Mouse (Mus musculus): ENCODE measurements at regions not wholly inside any gene's neighbourhood (a gene's known extent, or its start where the extent isn't known, plus 50 kb on each side); places are given as distances from the start of the nearest gene placed in this dataset.

DNA sequence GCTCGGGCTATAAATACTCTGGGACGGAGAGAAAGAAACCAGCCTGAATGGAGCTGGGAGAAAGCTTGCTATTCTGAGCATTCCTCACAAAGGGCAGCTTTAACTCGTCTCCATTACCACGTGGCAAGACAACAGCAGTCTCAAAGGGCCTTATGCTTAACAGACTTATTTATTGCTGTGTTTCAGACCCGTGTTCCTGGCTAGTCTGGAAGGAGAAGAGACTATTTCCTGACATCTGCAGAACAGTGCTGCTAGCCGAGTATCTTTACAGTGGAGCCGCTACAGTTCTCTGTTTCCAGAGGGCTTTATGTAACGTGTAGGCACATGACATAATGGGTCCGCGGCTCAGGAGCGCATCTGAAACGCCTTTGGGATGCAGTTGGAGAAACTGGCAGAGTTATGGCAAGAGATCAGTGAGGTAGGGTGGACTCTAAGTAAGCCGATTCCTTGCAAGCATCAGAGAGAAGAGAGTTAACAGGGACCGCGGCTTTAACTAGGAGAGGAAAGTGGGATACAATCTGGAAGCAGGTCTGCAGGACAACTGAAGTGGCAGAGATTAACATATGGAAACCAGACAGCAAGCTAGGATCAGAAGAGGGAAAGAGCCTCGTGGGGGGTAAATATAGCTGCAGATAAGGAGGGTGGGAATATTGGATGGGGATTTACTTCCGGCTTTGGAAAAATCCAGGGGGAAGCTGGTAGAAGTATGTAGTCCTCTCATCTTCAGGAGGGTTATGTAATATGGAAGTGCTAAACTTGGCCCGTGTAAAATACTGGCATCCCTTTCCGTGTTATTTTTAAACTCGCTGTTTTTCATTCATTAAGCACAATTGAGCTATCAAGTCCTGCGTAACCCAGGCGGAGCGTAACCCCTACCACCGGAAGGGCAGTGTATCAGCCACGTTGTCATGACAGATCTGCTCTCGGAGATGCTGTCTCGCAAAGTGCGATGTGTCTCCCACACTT, 229.3 kb upstream of the Prickle1 start:
- Histone ChIP-seq H3K4me1 (replicated peaks; ENCODE audit: control insufficient read depth in 2 of 2, insufficient read depth in 2 of 2, low read length in 1 of 2) (peaks cover 0 to 3% of the 10 kb centered on the region in 2 experiments; a peak in 1 of 4 replicates), H3K36me3 (replicated peaks; ENCODE audit: control insufficient read depth, insufficient read depth, low read depth) (no peaks in the 10 kb centered on the region), H3K4me3 (ENCODE audit: insufficient read depth in 1 of 2, low read depth in 2 of 2, low read length in 2 of 2) (no peak overlapping the region), H3K27me3 (ENCODE audit: control insufficient read depth, insufficient read depth, low read length) (no peaks in the 10 kb centered on the region), H3K9ac (replicated peaks) (no peak overlapping the region), H3K9me3 (ENCODE audit: control insufficient read depth, low read length) (no peaks in the 10 kb centered on the region), H3K4me2 (ENCODE audit: low read depth) (no peak overlapping the region), H3K27ac (no peak overlapping the region)
- no peak for DNase-seq (ENCODE audit: low read depth in 3 of 3, low spot score in 3 of 3)
- 51% methylated on average over 28 of the region's 28 CpGs for WGBS (ENCODE audit: insufficient replicate concordance)
- no peak for ATAC-seq (ENCODE audit: insufficient read depth)
- TF ChIP-seq CTCF (IDR thresholded peaks at IDR 0.05; ENCODE audit: low read depth) (no peak), EP300 (IDR thresholded peaks at IDR 0.05; ENCODE audit: low read depth) (no peak)

GRCm38 (mm10) chr15:93821236-93821635, 225.5 kb upstream of the Prickle1 start:
- H3K4me1 ChIP-seq (replicated peaks; ENCODE audit: control insufficient read depth in 2 of 2, insufficient read depth in 2 of 2, low read length in 1 of 2), result peaks cover 0 to 3% of the 10 kb centered on the region in 2 experiments; a peak in 1 of 4 replicates
- H3K9ac ChIP-seq (replicated peaks), result no peak overlapping the region
- no peak overlapping the region for H3K27ac ChIP-seq
- no peak overlapping the region for H3K4me2 ChIP-seq (ENCODE audit: low read depth)
- no peak for TF ChIP-seq EP300 (IDR thresholded peaks at IDR 0.05; ENCODE audit: low read depth)
- WGBS (ENCODE audit: insufficient replicate concordance), result 65% methylated on average over 6 of the region's 6 CpGs
- no peaks in the 10 kb centered on the region for H3K27me3 ChIP-seq (ENCODE audit: control insufficient read depth, insufficient read depth, low read length)
- ATAC-seq (ENCODE audit: insufficient read depth) (no peak), DNase-seq (ENCODE audit: low read depth in 3 of 3, low spot score in 3 of 3) (no peak)
- no peak overlapping the region for H3K4me3 ChIP-seq (ENCODE audit: insufficient read depth in 1 of 2, low read depth in 2 of 2, low read length in 2 of 2)
- H3K9me3 ChIP-seq (ENCODE audit: control insufficient read depth, low read length), result no peaks in the 10 kb centered on the region
- no peaks in the 10 kb centered on the region for H3K36me3 ChIP-seq (replicated peaks; ENCODE audit: control insufficient read depth, insufficient read depth, low read depth)

DNA sequence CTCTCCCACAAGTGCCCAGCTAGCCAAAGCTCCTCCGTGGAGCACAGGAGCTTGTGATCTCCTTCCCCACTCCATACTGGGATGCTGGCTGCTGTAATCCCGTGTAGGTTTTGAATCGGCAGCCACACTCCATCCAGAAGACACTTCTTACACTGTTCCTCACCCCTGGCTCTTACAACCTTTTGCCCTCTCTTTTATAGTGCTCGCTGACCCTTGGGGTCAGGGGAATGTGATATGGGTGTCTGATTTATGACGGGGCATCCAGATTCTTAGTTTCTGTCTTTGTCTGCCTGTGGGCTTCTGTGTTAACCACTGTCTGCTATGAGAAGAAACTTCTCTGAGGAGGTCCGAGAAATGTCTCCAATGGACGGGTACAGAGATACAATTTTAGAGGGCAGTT, 216.3 kb upstream of the Prickle1 start:
- 58% methylated on average over 7 of the region's 7 CpGs for WGBS (ENCODE audit: insufficient replicate concordance)

DNA sequence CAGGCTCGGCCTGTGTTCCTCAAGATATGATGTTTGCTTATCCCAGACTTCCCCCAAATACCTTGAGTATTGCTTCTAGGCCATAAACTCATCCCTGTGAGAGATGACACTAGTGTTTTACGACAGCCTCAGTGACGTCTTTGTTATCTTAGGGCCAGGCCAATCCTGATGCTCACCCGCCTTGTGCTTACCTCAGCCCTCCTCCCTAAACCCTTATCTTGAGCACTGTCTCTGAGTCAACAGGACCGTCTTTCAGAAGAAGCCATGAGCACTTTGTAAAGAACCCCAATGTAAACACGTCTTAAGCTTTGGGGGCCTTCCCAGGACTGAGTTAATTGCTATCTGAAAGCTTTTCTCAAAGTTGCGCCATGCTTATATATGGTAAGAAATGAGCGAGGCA, 212.3 kb upstream of the Prickle1 start:
- Histone ChIP-seq H3K9ac (replicated peaks) (no peak overlapping the region), H3K4me2 (ENCODE audit: low read depth) (no peak overlapping the region), H3K9me3 (ENCODE audit: control insufficient read depth, low read length) (no peaks in the 10 kb centered on the region), H3K36me3 (replicated peaks; ENCODE audit: control insufficient read depth, insufficient read depth, low read depth) (no peaks in the 10 kb centered on the region), H3K4me3 (ENCODE audit: insufficient read depth in 1 of 2, low read depth in 2 of 2, low read length in 2 of 2) (no peak overlapping the region), H3K27me3 (ENCODE audit: control insufficient read depth, insufficient read depth, low read length) (no peaks in the 10 kb centered on the region), H3K27ac (no peak overlapping the region), H3K4me1 (replicated peaks; ENCODE audit: control insufficient read depth in 2 of 2, insufficient read depth in 2 of 2, low read length in 1 of 2) (no peaks in the 10 kb centered on the region)
- no peak for TF ChIP-seq EP300 (IDR thresholded peaks at IDR 0.05; ENCODE audit: low read depth)
- no peak for TF ChIP-seq CTCF (IDR thresholded peaks at IDR 0.05; ENCODE audit: low read depth)
- WGBS (ENCODE audit: insufficient replicate concordance), result 52% methylated on average over 8 of the region's 8 CpGs
- DNase-seq (ENCODE audit: low read depth in 3 of 3, low spot score in 3 of 3) (no peak), ATAC-seq (ENCODE audit: insufficient read depth) (no peak)

More for the DNA sequence above, 216.3 kb upstream of the Prickle1 start:
- H3K4me3 ChIP-seq (ENCODE audit: insufficient read depth in 1 of 2, low read depth in 2 of 2, low read length in 2 of 2), result no peak overlapping the region
- no peaks in the 10 kb centered on the region for H3K27me3 ChIP-seq (ENCODE audit: control insufficient read depth, insufficient read depth, low read length)
- ATAC-seq (ENCODE audit: insufficient read depth) (no peak), DNase-seq (ENCODE audit: low read depth in 3 of 3, low spot score in 3 of 3) (no peak)
- no peak for TF ChIP-seq EP300 (IDR thresholded peaks at IDR 0.05; ENCODE audit: low read depth)
- no peak for TF ChIP-seq CTCF (IDR thresholded peaks at IDR 0.05; ENCODE audit: low read depth)
- H3K9ac ChIP-seq (replicated peaks), result no peak overlapping the region
- no peaks in the 10 kb centered on the region for H3K36me3 ChIP-seq (replicated peaks; ENCODE audit: control insufficient read depth, insufficient read depth, low read depth)
- no peak overlapping the region for H3K4me2 ChIP-seq (ENCODE audit: low read depth)
- no peaks in the 10 kb centered on the region for H3K9me3 ChIP-seq (ENCODE audit: control insufficient read depth, low read length)
- no peaks in the 10 kb centered on the region for H3K4me1 ChIP-seq (replicated peaks; ENCODE audit: control insufficient read depth in 2 of 2, insufficient read depth in 2 of 2, low read length in 1 of 2)
- no peak overlapping the region for H3K27ac ChIP-seq

GRCm38 (mm10) chr15:93807505-93807904, 211.8 kb upstream of the Prickle1 start:
- WGBS (ENCODE audit: insufficient replicate concordance), result 67% methylated on average over 8 of the region's 8 CpGs
- Histone ChIP-seq H3K27ac (no peak overlapping the region), H3K4me2 (ENCODE audit: low read depth) (no peak overlapping the region), H3K4me3 (ENCODE audit: insufficient read depth in 1 of 2, low read depth in 2 of 2, low read length in 2 of 2) (no peak overlapping the region), H3K27me3 (ENCODE audit: control insufficient read depth, insufficient read depth, low read length) (no peaks in the 10 kb centered on the region), H3K9me3 (ENCODE audit: control insufficient read depth, low read length) (no peaks in the 10 kb centered on the region), H3K9ac (replicated peaks) (no peak overlapping the region), H3K36me3 (replicated peaks; ENCODE audit: control insufficient read depth, insufficient read depth, low read depth) (no peaks in the 10 kb centered on the region), H3K4me1 (replicated peaks; ENCODE audit: control insufficient read depth in 2 of 2, insufficient read depth in 2 of 2, low read length in 1 of 2) (no peaks in the 10 kb centered on the region)
- TF ChIP-seq CTCF (IDR thresholded peaks at IDR 0.05; ENCODE audit: low read depth), result no peak
- no peak for TF ChIP-seq EP300 (IDR thresholded peaks at IDR 0.05; ENCODE audit: low read depth)
- no peak for ATAC-seq (ENCODE audit: insufficient read depth)
- DNase-seq (ENCODE audit: low read depth in 3 of 3, low spot score in 3 of 3), result no peak

Data from liver, embryonic 14.5 days (tissue).